Mouse (Mus musculus) urinary bladder, postnatal 25 days (tissue): ENCODE data around the gene Mtmr11.
"Not testable (repeated sequence)": the region's sequence is repeated elsewhere in the genome, so short reads cannot be mapped to it uniquely, and the experiment has no call there.

ENCODE experiments used
- DNase-seq: peaks from one replicate; pipeline ENCODE4 v3.0.0; 2022; ENCODE audit warnings: low spot score

Mtmr11 gene

DNA sequence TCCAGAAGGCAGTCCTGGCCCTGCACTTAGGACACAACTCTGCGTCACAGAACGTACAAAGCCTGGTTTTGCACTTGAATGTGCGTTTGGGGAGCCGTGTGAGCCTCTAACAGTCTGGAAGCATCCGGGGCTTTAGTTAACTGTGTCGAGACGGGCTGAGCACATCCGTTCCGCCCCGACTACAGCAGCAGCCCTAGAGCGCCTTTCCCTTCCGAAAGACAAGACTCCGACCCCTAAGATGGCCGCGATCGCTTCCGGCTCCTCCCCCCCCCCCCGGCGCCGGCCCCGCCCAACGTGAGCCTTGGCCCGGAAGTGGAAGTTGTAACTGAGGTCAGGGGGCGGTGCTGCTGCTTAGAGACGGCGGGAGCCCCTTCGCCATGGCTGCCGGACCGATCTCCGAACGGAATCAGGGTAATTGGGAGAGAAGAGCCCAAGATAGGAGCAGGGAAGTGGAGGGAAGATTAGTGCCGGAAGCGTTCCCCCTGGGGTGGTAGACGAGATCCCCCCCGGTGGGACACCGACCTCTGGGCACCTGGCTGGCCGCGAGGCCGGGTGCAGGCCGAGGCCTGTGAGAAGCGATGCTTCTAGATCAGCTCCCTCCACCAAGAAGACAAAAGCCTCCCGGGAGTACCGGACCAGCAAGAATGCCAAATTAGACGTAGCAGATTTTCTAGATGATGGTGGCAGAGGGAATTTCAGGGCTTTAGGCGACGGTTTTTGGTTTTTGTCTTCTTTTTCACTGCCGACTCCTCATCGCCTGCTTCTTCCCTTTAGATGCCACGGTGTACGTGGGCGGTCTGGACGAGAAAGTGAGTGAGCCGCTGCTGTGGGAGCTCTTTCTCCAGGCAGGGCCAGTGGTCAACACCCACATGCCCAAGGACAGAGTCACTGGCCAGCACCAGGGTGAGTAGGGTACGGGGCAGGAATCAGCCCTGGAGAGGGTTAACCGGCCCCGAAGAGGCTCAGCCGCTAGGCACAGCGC, 10.7 kb downstream of the Mtmr11 start, which contains the start of gene Sf3b4:
TSS of gene Sf3b4 (plus strand) at position 136 of the 982 bp plus-strand sequence.
- peak; percentile 75 for DNase-seq

DNA sequence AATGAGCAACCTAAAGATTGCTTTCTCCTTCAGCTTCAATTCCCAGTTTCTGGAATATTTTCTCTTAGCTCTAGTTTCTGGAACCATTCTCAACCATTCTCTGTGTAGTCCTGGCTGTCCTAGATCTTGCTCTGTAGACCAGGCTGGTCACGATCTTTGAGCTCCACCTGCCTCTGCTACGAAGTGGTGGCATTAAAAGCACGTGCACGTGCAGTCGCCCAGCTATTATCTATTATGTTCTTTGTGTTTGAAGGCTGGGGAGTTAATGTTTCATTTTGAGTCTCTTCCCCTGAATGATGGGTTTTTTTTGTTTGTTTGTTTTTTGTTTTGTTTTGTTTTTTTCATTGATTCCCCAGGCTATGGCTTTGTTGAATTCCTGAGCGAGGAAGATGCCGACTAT, 11.4 kb downstream of the Mtmr11 start:
- no peak for DNase-seq

DNA sequence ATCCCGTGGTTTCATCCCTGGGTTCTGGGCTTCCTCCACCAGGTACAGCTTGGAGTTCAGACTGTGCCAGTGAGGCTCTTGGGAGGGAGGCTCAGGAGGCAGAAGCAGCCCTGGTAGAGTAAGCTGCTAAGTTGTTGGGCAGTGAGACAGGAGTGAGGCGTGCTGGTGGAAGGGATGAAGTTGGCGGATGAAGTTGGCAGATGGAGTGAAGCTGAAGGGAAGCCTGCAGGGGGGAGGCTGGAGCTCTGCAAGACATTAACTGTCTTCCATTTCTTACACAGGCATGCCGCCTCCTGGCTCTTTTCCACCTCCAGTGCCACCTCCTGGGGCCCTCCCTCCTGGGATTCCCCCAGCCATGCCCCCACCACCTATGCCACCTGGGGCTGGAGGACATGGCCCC, 12.2 kb downstream of the Mtmr11 start:
- not testable (repeated sequence) for DNase-seq

DNA sequence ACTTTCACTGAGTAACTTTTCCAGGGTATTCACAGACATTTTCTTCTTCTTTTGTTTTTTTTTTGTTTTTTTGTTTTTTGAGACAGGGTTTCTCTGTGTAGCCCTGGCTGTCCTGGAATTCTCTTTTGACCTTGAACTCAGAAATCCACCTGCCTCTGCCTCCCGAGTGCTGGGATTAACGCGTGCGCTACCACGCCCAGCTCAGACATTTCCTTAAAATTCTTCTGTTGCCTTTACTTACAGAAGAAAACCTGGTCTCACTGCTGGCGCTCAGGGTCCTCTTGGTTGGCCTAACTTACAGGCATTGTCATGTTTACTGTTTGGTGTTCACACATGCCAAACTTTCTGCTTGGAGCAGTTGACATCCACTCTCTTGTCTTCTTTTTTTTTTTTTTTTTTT, 13.4 kb downstream of the Mtmr11 start:
- DNase-seq: no peak

DNA sequence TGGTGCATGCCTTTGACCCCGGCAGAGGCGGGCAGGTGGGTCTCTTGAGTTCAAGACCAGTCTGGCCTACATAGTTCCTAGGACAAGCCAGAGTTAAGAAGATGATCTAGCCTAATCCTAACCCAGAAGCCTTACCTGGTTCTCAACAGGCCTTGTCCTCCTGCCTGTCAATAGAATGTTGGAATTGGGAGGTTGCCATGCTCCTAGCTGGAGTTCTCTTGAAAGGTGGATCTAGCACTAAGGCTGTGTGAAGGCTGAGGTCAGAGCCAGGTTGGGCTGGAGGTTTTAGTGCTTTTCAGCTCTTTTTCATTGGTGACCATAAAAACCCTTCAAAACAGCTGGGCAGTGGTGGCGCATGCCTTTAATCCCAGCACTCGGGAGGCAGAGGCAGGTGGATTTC, 16.6 kb downstream of the Mtmr11 start:
- no peak for DNase-seq

DNA sequence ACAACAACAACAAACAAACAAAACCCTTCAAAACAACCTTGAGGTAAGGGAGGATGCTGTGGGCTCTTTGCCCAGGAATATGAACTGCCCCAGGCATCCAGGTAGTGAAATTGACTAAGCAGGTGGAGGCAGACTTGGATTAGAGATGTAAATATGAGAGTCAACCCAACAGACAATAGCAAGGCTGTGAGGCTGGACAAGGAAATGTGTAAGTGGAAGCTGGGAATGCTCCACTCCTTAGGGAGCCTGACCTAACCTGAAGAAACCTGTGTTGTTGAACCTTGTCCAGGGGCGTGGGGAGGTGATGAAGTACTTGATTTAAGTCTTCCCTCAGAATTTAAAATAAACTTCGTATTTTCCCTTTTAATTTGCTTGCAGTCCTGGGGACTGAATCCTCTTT, 17.1 kb downstream of the Mtmr11 start:
- no peak for DNase-seq

DNA sequence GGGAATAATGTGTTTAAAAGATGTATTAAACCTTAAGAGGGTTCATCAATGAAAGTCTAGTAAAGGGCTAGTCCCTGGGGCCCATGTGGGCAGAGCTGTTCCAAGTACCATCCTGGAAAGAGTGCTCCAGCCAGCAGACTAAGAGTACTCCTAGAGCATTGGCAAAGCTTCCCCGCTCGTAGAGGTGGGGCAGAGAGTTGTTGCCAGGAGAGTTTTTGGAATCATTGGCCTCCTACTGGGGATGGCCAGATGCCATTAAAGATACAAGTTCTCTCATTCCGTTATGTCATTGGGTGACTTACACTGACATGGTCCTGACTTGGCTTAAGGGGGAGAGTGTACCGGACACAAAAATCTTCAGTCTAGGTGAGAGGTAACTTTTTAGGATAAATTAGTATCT, 17.7 kb downstream of the Mtmr11 start:
- DNase-seq: no peak

DNA sequence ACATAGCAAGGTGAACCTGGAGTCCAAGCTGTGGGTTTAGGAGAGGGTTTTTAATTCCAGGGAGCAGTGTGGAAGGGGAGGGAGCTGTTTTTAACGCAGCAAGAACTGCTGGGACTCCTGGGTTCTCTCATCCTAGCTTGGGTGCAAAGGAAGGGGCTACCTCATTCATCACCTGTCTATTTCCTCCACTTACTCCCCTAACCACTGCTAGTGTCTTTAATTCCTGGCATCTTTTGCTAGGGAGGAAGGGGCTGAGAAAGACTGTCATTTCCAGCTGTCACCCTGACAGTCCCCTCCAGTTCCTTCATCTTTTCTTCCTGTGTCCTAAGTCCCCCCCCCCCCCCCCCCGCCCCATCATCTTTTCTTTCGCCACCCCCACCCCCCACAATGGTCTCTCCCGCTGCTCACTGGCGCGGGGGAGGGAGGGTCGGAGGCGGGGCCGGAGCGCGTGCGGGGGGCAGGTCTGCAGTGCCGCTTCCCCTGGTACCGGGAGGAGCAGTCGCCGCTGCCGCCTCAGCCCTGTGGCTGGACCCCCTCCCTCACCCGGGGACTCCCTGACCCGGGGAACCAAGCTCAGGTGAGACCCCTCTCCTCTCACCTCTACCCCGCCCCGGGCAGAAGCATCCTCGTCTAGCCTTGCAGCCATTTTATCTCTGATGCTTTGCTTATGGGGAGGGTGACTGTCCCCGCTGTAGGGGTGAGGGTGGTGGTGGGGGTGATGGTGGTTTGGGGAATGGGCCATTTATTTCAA, 19.1 kb downstream of the Mtmr11 start, which contains the start of gene Sv2a:
TSS of gene Sv2a (plus strand) at position 425 of the 751 bp plus-strand sequence.
- DNase-seq: no peak

DNA sequence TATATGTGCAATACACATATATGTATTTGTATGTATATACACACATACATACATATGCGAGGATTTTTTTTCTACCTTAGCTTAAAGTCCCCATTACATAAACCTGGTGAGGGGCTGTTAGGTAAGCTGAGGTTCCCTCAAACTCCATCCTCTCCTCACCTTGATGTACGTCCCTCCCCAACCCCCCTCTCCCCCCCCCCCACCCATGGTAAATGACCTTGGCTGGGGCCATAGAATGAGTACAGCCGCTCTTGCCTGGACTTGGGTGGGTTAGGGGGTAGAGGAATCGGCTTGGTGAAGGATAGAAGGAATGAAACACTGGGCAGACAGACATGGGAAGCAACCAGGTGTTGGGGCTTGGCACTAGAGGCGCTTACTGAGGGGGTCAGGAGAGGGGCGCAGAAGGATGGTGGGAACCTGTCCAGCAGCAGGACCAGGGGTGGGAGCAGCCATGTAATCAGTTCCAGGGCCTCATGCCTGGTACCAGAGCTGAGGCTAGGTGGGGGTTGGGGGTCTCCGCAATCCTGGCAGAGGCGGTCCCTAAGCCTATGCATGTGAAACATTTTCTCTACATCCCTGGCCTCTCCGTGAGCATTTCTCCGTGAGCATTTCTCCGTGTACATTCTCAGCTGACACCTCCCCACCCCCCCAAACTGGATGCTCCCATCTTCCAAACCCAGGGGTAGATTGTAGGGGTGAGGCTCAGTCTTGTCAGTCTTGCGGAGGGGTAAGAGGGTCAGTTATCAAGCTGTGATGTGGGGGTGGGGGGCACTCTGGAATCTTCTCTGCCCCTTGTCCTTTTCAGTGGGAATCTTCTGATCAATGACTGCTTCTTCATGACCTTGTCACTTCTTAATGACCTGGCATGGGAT, 19.9 kb downstream of the Mtmr11 start:
- DNase-seq: no peak

DNA sequence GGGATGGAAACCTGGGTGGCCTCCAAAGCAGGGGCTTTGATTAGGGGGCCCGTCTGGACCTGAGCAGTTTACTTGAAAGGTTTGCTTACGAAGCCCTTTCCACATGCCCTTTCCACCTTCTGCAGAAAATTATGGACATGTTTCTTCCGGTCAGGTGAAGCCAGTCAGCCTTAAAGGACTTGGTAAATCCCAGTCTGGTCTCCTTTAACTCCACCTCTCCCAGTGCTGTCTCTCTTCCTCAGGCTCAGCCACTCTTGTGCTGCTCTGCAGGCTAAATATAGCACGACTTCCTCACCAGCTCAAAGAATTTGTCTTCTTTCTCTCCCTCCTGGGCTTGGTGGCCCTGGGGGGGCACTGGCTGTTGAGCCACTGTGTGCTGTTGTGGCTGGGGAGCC, 20.6 kb downstream of the Mtmr11 start:
- DNase-seq: no peak

DNA sequence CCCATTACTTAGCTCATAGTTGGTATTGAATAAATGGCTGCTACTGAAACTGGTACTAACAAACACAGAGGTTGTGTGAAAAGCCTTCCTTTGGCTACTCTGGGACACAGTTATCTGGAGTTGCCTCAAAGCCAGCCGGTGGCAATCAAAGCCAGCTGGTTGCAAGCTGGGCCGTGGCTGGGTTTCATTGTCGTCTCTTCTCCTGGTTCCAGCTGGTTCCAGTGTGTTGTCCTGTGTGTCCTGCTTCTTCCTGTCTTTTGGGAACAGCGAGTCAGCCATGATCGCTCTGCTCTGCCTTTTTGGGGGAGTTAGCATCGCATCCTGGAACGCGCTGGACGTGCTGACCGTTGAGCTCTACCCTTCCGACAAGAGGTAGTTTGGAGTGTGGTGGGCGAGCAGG, 31.2 kb downstream of the Mtmr11 start:
- no peak for DNase-seq

DNA sequence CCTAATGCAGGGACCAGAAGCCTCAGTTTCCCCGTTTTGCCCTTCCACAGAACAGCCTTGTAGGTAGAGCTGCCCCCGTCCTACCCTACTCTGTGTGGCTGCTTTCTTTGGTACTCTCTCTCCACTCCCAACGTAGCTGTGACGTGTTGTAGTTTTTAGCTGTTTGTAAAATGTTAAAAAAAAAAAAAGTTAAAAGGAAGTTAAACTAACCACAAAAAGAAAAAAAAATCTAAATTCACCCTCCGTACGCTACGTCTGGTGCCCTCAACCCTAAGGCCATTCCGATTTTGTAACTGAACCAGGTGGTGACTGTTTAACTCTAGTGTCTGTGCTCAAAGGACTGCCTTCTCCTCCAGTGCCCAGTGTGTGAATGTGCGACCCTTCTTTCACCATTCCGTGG, 33.2 kb downstream of the Mtmr11 start:
- DNase-seq: no peak

DNA sequence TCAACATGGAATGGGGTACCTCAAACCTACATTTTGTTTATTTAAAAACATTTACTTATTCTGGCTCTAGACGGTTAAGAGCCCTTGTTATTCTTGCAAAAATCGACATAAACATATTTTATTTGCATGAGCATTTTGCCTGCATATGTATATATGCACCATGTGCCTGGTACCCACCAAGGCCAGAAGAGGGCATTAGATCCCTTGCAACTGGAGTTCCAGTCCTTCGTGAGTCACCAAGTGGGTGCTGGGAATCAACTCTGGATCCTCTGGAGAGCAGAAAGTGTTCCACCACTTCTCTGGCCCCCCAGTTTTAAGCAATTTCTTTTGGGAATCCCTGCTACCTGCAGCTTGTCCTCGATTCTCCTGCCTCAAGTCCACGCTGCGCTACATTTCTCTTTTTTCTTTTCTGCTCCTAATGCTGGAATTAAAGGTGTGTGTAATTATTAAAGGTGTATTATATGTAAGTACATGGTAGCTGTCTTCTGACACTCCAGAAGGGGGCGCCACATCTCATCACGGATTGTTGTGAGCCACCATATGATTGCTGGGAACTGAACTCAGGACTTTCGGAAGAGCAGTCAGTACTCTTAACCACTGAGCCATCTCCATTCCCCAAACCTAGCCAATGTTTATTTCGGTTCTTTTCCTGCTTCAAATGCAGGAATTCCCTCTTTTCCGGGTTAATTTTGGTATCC, 34.0 kb downstream of the Mtmr11 start:
- DNase-seq: no peak

DNA sequence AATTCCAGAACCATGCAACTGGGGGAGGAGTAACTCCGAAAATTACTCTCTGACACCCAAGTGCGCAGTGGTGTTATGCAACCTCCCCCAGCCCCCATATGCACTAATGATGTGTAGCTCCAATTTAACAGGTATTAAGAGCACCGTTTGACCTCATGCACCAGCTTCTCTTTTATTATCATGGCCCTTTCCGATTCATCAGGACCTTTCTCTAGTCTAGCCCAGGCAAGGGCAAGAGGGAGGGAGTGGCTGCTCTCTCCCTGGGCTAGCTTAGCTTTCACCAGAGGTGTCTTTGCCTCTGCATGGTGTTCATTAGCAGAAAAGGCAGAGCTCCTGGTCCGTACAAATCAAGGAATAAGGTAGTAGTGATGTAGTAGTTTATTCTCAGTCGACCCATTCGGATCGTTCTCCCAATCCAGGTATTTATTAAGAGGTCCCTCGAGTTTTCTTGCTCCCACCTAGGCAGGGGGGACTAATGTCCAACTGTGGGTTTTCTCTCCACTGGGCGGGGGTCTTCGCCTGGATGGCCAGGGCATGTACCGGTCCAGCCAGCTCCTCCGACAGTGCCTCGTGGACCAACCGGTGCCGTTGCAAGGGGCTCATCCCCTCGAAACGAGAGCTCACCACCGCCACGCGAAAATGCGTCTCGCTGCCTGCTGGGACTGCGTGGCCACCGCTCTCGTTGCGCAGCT, 34.8 kb downstream of the Mtmr11 start:
- no peak for DNase-seq

DNA sequence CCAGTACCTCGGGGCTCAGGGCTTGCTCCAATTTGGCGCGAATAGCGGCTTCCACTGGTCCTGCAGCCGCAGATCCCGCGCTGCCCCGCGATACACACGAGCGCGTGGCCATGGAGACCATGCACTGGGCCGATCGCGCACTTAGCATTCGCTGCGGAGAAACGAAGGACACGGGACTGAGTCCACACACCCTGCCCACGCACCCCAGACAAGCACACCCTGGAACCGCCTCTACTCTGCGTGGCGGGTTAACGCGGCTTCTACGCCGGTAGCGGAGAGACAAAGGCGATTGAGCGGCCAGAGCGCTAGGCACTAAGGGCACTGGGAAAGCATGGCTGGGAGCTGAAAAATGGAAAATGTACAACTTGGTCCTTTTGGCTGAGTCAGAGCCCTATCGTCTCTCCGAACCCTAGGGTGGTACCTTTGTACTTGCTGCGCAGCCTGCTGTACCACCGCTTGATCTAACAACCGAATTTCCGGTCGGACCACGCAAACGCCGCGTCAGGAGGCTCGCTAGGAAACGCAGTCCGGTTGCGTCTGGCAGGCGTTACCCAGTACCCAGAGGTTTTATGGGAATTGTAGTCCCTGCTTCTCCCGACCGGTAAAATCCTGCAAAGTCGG, 35.4 kb downstream of the Mtmr11 start:
- DNase-seq: peak; percentile 72

DNA sequence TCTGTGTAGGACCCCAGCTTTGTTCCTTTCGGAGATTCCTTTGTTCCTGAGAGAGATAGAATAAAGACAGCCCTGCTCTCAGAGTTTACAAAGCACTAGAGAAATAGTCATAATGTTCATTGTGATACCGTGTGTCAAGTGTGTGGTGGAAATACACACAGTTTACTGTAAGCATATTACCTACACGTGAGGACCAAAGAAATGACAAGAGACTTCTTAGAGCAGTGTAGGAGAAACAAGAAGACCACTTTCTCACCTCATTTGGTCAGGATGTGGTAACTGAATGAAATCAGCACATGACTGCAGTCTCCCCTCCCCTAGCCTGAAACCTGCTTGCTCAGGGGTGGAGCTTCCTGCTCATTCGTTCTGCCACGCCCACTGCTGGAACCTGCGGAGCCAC, 36.4 kb downstream of the Mtmr11 start:
- no peak for DNase-seq

DNA sequence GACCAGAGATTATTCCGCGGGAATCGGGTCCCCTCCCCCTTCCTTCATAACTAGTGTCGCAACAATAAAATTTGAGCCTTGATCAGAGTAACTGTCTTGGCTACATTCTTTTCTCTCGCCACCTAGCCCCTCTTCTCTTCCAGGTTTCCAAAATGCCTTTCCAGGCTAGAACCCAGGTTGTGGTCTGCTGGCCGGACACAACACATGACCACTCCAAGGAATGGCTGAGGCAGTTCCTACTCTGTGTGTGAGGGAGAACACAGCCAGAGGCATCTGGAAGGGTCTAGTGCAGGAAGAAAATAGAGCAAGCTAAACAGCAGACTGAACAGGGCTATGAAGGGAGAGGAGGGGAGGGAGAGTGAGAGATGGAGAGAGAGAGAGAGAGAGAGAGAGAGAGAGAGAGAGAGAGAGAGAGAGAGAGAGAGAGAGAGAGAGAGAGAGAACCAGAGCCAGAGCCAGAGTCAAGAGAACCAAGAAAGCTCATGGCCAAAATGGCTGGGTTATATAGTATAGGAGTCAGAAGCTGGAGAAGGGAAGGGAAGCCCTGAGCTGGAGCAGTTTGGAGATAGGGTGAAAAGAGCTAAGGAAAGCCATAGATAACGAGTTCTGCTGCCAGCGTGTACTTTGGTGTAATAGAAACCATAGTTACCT, 36.9 kb downstream of the Mtmr11 start:
- DNase-seq: not testable (repeated sequence)

DNA sequence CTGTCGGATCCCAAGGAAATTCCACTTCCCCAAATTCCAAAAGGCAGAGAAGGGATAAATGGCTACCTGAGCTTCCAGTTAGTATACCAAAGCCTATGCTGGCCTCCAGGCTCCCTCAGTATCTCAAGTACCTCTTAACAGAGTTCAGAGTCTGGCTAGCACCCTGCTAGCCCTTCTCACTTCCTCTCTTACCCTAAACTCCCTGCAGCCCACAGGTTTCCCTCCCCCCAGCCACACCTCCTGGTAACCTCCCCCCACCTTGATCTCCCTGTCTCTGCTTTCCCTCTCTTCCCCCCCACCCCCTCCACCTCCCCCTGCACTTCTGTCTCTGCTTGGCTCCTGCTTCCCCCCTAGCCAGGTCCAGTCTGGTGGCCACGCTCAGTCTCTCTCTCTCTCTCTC, 37.9 kb downstream of the Mtmr11 start:
- DNase-seq: no peak

DNA sequence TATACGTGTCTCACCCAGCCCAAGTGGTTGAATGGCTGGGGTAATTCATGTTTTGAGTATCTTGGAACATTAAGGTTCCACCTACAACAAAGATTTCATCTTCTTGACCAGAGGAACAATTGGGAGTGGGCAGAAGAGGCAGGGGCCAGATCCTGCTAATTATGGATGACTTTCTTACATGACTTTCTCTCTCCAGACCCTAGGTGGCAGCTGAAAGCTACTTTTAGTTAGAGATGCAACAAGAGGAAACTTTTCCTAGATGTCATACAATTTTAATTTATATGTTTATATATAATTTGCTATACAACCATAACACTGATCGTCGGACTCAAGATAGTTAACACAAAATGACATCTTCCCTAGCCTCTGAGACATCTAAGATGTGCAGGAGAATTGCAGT, 46.0 kb downstream of the Mtmr11 start:
- DNase-seq: no peak

DNA sequence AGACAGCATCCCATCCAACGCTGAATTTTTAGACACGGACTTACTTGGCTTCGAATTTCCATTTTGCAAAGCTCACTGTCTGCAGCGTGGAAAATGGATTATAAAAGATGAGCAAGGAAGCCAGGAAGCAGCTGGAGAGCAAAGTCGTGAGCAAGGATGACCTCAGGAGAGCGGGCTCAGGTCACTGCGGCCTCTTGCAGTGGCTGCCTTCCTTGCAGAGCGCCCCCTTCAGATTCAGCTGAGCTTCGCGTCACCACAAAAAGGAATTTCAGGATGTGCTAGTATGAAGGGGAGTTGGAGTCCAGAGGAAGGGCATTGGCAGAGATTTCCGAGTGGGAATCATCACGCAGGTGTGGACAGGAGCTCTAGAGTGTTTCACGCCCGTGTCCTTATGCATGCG, 47.4 kb downstream of the Mtmr11 start:
- DNase-seq: no peak
